Mouse (Mus musculus): ENCODE results near the gene Tnfrsf23.
"Not testable (repeated sequence)": the region's sequence is repeated elsewhere in the genome, so short reads cannot be mapped to it uniquely, and the experiment has no call there.

Gene Tnfrsf23

DNA sequence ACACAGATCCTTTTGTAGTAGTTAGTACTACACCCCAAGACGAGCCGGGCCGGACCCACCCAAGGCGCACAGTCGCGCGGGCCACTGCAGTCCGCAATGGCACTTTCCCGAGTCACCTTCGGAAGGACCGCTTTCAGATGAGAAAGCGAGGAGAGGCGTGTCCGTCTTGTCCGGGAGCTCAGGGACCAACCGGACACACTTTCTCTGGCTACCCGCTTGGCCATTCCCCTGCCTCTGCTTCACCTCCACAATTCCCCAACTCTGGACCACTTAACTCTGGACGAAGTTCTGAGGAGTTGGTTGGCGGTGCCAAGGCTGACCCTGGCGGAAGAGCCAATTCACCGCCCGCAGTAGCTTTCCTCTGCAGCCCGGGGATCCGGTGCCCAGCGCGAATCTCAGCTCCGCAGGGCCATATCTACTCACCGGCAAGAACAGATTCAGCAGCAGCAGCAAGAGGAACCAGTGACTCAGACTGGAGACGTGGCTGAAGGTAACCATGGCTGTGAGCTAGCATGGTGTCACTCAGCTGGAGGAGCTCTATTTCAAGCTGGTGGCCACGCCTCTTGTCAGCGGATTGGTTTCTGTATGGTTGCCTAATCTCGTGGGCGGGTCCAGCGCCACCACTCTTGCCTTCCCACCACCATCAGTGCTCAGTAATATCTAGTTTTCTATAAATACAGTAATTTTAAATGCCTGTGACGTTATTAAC lies at the start of gene Tnfrsf23:
Gene Tnfrsf23, minus strand, starts transcription at position 514 of the 709 bp plus-strand sequence.
- peak; percentile 60 to 64 for DNase-seq (ENCODE audit: low read depth in 2 of 2, low spot score in 2 of 2)

DNA sequence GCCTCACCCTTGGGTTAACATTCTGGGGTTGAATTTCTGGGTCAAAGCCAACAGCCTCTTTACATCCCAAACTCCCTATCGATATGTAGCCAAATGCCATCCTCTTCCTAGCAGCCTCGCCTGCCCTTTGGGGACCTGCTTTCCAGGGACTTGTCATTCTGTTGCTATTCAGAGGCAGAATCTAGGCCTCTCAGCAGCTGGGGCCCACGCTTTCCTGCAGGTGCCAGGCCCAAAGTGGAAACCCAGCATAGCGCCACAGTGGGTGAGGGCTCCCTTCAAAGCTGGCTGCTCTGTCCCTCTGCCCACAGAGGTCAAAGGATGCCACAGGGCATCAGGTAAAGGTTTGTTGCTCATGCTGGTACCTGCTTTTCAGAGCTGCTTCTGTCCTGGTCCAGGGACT lies 48.1 kb upstream of the Tnfrsf23 start:
- DNase-seq (ENCODE audit: low read depth in 2 of 2, low spot score in 2 of 2) = no peak

DNA sequence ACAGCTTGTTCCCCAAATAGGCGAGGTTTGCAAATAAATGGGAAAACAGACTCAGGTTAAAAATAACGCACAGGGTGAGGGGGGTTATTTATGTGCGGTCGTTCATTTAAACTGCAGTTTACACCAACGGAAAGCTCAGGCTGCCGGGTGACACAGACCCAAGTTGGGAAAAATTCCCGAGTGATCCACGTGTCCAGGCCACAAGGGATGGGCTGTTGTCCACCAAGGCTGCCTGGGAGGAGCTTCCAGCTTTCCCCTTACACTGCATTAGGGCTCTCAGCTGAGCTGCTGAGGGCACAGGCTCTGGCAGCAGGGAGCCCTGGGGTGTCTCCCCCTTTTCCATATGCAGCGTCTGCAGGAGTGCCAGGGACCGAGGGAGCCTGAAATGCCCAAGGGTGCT lies 44.2 kb upstream of the Tnfrsf23 start:
- no peak for DNase-seq (ENCODE audit: low read depth in 2 of 2, low spot score in 2 of 2)

DNA sequence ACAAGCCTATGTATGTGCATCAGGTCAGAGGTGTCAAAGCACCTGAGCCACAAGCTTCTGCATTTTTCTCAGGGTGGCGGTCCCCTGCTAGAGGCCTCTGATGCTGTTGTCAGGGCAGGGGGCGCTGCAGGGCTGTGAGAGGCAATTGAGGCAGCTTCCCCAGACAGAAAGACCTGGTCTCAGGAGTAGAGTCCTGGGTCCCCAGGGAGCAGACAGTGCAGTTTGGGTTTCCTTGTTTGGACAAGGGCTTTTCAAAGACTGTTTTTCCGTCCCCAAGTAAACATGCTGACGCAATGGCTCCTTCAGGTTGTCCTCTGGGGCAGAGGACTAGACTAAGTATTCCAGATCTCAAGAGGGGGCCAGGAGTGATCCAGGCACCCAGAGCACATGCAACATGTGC lies 40.7 kb upstream of the Tnfrsf23 start:
- no peak for DNase-seq (ENCODE audit: low read depth in 2 of 2, low spot score in 2 of 2)

DNA sequence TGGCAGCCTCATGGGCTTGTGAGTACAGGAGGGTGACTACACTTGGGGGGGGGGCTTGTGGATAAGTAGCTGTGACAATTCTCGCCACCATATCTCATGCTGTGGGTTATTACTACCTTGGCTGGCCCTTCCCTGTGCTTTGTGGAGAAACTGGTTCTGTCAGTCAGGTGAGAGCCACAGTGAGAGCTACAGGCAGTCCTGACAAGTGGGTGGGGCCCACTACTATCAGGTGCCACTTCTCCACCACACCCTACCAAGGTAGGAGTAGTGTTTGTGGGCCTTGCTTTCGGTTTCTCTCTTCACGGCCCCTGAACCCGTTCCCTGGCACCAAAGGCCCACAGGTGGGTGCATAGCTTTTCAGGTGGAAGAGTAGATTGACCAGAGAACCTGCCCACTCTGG lies 38.2 kb upstream of the Tnfrsf23 start:
- no peak for DNase-seq (ENCODE audit: low read depth in 2 of 2, low spot score in 2 of 2)

DNA sequence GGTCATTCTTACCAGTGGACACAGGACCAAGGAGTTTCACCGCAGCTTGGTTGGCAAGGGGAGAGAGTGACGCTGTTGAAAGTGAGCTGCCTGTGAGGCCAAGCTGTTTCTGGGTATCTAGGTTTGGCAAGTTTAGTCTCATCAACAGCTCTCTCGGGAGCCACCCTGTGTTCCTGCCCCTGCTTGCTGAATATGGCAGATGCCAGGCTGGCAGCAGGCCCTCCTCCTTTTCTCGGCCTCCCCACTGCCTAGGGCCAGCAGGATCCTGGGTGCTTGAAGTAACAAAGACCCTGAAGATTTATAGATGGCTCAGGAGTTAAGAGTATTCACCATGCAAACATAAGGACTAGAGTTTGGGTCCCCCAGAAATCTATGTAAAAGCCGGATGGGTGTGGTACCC lies 37.0 kb upstream of the Tnfrsf23 start:
- no peak for DNase-seq (ENCODE audit: low read depth in 2 of 2, low spot score in 2 of 2)

DNA sequence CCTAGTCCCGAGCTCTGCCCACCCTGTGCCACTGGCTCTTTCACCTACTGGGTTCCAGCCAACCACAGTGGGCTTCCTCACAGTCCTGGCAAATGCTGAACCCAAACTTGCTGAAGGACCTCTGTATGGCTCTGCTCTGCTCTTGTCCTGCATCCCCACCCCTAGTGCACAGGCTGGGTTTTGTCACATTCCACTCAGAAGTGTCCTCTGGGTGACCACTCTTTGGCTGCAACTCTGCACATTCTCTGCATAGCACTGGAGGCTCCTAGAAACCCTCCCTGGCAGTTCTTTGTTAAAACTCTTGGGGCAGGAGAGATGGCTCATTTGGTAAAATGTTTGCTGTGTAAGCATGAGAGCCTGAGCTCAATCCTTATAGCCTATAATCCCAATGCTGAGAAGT lies 32.1 kb upstream of the Tnfrsf23 start:
- no peak for DNase-seq (ENCODE audit: low read depth in 2 of 2, low spot score in 2 of 2)

DNA sequence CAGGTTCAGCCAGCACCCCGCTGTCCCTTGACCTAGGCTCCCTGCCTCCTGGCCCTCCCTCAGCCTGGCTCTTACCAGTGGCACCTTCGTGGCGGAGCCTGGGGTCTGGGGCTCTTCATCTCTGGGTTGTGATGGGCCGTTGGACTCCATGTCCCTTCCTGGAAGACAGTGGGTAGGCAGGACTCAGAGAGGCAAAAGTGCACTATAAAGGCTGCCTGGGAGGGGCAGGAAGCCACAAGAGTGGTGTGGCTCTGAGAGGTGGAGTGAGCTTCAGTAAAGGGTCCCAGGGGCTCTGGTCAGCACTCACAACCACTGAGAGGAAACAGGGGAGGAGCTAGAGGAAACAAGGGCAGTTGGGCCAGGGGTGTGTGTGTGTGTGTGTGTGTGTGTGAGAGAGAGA lies 27.7 kb upstream of the Tnfrsf23 start:
- peak; percentile 19 to 25 for DNase-seq (ENCODE audit: low read depth in 2 of 2, low spot score in 2 of 2)

DNA sequence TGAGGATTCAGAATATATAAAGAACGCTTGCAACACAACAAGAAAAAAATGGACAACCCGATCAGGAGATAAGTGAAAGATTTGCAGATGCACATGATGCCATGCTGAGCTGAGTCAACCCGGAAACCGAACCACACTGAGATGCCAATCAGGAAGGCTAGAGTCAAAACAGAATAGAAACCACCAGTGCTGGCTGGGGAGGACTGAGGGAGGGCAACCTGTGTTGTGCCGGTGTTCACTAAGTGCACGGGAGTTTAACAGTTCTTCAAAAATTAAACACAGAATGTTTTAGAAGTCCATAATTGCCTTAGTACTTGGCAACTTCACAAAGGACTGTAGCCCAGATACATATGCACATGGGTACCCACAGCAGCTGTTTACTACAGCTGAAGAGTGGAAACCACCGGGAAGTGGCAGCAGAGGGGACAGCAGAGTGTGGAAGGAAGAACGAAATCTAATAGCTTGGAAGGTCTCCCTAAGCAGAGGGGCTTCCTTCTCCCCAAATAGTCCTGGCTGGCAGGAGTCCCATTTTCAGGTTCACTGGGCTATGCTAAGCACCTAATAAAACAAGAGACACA lies 27.2 kb upstream of the Tnfrsf23 start:
- peak; percentile 35 to 44 for DNase-seq (ENCODE audit: low read depth in 2 of 2, low spot score in 2 of 2)

DNA sequence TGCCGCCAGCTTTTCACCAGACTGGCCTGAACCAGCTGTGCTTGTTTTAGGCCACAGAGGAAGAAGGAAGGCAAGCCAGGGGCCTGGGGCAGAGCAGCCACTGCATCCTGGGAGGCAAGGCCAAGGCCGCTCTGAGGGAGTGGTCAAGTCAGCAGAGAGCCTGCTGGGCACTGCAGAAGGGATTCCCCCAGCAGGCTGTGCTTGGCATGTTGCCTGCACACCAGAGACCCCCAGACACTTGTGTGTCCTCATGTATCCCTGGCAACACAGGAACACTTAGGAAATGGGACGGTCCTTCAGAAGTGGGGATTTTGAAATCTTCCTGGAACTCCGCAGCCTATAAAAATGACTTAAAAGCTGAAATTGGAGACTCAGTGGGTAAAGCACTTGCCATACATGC lies 26.4 kb upstream of the Tnfrsf23 start:
- DNase-seq (ENCODE audit: low read depth in 2 of 2, low spot score in 2 of 2) = no peak

DNA sequence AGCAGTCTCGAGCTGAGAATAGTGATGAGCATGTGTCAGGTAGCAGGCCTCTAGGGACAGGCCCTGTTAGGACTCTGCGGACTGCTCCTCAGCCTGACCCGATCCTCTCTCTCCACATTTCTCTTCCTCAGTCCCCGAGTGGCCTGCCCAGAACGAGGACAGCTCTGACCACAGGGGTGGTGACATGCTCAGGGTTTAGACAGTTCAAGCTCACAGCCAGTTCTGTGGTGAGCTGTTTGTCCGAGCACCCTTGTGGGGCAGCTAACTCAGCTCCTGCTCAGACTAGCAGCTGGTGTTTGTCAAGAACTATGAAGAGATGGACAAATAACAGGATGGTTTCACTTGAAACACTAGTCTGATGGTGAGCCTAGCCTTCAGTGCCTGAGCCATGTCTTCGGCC lies 25.7 kb upstream of the Tnfrsf23 start:
- no peak for DNase-seq (ENCODE audit: low read depth in 2 of 2, low spot score in 2 of 2)

DNA sequence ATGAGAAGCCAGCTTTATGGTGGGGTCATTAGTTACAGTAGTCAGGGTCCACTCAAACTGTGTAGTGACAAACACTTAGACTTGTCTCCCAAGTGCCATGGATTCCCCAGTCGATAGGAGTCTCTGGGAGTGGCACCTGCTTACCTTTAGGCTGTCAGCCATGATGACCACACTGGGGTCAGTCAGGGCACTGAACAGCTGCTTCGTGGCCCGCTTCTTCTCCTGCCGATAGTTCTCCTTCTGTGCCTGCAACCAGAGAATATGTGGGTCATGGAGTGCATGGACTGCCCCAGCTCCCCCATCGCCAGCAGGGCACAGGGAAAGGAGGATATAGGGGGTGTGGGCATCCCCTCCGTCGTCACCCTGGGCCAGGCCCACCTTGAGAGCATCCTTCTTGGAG lies 23.7 kb upstream of the Tnfrsf23 start:
- no peak for DNase-seq (ENCODE audit: low read depth in 2 of 2, low spot score in 2 of 2)

DNA sequence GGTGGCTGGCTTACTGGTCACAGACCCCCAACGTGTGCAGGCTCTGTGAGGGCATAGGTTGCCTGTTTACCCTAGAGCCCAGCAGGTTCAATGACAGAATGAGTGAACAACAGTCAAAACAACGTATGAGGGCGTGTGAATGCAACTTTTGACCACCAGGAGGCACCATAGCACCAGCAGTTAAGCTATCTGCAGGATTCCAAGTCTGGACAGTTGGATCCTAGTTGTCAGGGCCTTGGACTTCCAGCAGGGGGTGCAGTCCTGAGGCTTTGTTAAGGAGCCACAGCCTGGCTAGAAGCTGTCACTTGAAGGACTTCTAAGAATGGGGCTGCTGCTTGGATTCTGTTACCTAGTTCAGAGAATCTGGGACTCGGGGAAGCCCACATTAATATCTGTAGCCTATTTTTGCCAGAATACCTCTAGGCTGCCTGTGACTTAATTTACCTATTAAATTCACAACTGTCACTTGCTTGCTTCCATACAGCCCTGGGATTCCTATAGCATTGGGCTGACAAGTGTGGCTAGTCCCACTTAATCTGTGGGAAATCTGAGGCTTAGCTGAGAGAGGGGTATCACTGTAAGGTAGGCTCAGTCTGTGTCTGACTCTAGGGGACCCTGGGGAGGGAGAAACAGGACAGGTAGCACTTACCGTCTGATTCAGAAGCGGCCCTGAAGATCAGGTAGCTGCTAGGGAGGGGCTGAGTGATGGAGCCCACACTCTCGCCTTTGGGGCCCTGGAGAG lies 21.2 kb upstream of the Tnfrsf23 start:
- DNase-seq (ENCODE audit: low read depth in 2 of 2, low spot score in 2 of 2) = peak; percentile 85 to 94

DNA sequence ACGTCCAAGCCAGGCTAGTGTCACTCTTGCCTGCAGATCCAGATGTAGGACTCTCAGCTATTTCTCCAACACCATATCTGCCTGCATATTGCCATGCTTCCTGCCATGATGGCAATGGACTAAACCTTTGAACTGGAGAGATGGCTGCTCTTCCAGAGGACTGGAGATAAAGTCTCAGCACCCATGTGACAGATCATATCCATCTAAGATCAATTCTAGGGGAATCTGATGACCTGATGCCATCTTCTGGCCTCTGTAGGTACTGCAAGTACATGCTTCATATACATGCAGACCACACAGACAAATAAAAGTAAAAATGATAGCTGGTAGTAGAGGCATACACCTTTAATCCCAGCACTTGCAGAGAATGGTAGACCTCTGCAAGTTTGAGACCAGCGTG lies 10.5 kb upstream of the Tnfrsf23 start:
- peak; percentile 32 to 58 for DNase-seq (ENCODE audit: low read depth in 2 of 2, low spot score in 2 of 2)

DNA sequence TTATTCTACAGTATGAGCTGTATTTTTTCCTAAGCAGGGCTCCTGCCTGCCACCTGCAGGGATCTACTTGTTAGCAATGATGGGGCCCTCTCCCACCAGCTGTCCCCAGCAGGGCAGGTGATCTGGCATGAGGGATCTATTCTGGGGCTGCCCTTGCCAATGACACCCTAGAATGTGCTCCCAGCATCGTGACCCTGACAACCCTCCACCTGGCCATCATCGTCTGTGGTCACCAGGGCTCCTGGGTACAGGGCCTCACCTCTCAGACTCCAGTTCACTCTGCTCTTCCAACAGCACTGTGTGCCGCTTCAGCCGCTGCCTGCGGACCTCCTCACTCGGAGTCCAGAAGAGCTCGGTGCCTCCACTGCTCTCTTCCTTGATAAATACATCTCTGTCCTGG lies 8.9 kb upstream of the Tnfrsf23 start:
- no peak for DNase-seq (ENCODE audit: low read depth in 2 of 2, low spot score in 2 of 2)

DNA sequence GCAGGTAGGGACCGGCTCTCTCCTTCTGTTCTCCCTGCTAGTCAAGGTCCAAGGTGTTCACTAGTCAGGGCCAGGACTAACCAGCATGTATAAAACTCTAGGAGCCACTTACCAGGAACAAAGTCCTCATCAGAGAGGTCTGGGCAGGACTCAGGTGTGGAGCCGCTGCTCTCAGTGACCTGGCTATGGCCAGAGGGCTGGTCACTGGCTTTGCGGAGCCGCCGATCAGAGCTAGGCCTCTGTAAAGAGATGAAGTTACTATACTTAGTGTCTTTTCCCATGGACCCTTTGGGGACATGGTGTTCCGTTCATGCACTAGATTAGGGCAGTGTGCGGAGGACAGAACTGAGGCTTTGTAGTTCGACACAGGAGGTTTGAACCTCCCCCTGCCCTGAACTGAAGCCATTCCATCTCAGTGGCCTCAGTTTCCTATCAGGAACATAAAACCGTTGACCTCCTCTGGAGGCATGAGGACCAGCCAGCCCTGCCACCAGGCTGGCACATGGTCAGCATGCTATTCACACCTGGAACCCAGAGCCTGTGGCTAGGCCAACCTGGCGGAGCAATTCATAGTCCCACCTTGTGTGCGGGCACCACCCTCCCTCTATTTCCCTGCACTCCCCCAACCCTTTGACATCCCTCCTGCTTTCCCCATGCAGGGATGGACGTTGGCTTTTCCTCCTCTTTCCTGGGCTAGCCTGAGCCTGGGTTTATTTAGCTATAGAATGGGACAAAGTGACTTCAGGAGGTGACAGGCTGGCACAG lies 7.3 kb upstream of the Tnfrsf23 start:
- no peak for DNase-seq (ENCODE audit: low read depth in 2 of 2, low spot score in 2 of 2)

DNA sequence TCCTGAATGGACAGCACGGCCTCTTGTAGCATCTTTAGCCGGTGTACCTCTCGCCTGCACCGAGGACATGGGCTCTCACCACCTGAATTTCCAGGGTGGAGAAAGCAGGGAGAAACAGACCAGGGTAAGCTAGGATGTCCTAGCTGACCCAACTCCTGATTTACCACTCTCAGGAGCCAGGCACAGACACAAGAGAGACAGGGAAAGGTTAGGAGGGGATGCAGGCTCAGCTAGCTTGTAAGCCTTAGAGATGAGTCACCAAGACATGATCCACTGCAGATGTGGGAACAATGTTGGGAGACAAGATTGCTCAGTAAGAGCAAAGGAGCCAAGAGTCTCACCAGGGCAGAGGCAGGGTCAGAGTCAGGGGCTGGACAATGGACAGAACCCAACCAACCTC lies 6.2 kb upstream of the Tnfrsf23 start:
- no peak for DNase-seq (ENCODE audit: low read depth in 2 of 2, low spot score in 2 of 2)

DNA sequence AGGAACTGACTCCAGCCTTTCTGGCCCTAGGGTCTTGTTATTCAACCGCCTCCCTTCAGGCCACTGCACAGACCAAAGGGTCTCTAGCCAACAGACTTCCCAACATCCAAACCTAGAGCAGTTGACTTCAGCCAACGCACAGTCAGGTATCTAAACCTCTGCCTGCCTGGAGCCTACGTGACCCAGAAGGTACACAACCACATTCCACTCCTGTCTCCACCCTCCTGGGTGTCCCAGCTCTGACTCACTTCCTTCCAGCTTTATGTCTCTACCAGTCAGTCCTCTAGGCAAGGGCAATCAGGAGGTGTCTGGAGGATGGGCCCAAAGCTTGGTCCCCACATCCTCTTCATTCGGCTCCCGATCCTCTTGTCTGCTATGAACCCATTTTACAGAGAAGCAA lies 5.5 kb upstream of the Tnfrsf23 start:
- DNase-seq (ENCODE audit: low read depth in 2 of 2, low spot score in 2 of 2) = no peak

DNA sequence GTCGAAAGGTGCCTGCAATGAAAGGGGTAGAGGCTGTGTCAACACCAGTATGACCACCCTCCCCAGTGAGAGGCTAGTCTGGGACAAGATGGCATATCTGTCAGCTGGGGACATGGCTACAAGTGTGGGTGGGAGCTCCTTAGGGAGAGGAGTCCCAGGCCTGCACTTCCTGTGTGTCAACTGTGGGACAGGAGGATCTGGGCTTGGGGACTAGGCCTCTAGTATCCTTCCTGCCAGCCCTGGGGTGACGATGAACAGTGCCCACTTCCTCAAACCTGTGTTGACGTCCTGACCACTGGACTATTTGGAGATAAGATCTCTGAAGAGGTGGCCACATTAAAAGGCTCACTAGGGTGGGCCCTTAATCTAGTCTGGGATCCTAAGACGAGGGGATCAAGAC lies 4.3 kb upstream of the Tnfrsf23 start:
- DNase-seq (ENCODE audit: low read depth in 2 of 2, low spot score in 2 of 2) = no peak

DNA sequence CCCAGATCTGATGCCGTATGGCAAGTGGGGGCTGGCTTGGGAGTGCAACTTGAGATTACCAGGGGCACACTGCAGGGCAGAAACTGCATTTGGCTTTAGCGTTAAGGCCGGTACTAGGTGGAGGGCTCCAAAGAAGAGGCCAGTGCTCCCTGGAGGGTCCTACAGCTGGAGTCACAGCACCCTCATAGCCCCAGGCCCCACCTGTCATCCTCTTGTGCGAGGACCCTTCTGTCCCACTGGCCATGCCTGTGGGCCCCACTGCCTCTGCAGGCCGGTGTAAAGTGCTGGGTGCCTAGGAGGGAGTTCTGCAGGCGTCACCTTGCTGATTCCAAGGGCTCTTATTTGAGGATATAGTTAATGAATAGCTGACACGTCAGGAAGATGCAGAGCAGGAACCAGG lies 3.8 kb upstream of the Tnfrsf23 start:
- no peak for DNase-seq (ENCODE audit: low read depth in 2 of 2, low spot score in 2 of 2)

DNA sequence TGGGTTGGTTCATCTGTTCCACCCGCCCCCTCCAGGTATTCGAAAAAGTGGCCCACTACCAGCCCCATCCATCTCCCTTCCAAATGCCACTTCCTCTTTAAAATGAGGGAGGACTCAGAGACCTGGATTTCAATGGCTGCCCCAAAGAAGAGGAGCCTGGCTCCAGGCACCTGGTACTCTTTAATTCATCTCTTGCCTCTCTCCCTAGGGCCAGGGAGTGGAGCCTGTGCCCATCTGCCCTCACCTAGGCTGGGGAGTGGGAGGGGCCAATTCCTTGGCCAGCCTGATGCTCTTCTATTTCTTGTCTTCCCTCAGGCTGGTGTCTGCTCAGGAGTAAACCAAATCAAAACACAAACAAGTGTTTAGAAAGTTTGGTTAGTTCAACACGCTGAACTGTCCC lies 1.0 kb upstream of the Tnfrsf23 start:
- not testable (repeated sequence) for DNase-seq (ENCODE audit: low read depth in 2 of 2, low spot score in 2 of 2)

DNA sequence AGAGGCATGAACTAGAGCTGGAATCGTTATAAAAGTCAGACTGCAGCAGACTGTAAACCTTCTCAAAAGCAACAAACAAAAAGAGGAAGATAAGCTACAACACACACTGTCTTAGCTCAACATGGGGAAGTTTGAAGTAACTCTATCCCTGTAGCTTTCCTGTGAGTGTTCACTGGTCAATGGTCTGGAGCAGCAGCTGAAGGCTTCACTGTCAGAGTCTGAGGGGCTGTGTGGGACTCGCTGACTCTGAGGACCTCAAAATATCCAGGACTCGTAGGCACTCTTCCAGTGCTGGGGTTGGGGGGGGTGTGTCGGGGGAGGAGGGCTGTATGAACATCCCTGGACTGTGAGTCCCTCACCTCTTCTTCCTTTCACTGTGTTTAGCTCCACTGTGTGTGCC lies 519 bp upstream of the Tnfrsf23 start:
- not testable (repeated sequence) for DNase-seq (ENCODE audit: low read depth in 2 of 2, low spot score in 2 of 2)

Measured in CD8-positive naive resting alpha-beta T cell, adult 2 months (primary cell).